Mouse (Mus musculus) midbrain, postnatal 0 days (tissue): ENCODE data around the gene Minar1. TPM values are rescaled to one million over a fixed set of nuclear protein-coding genes. Genes with fewer than 3 reads are reported as not detected.

ENCODE experiments used
- ATAC-seq: fragments of 200-750 bp; cut with Nextera tagmentation; 2 replicates; pipeline ENCODE4 v1.8.0; 2017; ENCODE audit warnings: moderate number of reproducible peaks, mild to moderate bottlenecking, moderate TSS enrichment, moderate library complexity; ENCODE audit not compliant: low FRiP score
- DNase-seq: peaks from one replicate; pipeline ENCODE4 v3.0.0-alpha.2; 2015; ENCODE audit warnings: low spot score
- H3K27ac ChIP-seq: fragments of 300-500 bp; sonication (generic); 2 replicates; pipeline ENCODE4 v1.5.1; 2014; ENCODE audit warnings: low read depth, mild to moderate bottlenecking, low read length, mixed read lengths
- H3K27me3 ChIP-seq: fragments of 300-500 bp; sonication (generic); 2 replicates; pipeline ENCODE4 v1.6.1; 2014; ENCODE audit warnings: low read length, control low read depth, mixed read lengths; ENCODE audit not compliant: insufficient read depth
- H3K36me3 ChIP-seq: fragments of 300-500 bp; sonication (generic); 2 replicates; pipeline ENCODE4 v1.6.1; 2014; ENCODE audit warnings: low read length, control low read depth, mixed read lengths; ENCODE audit not compliant: insufficient read depth
- H3K4me1 ChIP-seq: fragments of 300-500 bp; sonication (generic); 2 replicates; pipeline ENCODE4 v1.6.1; 2014; ENCODE audit warnings: mild to moderate bottlenecking, control low read depth, antibody characterized with exemption, low read length, mixed read lengths; ENCODE audit not compliant: insufficient read depth
- H3K4me2 ChIP-seq: fragments of 300-500 bp; sonication (generic); 2 replicates; pipeline ENCODE4 v1.6.1; 2014; ENCODE audit warnings: low read depth, mild to moderate bottlenecking, low read length, mixed read lengths; ENCODE audit not compliant: poor library complexity, severe bottlenecking
- H3K4me3 ChIP-seq: fragments of 300-500 bp; sonication (generic); 2 replicates; pipeline ENCODE4 v1.5.1; 2014; ENCODE audit warnings: low read depth, mild to moderate bottlenecking, low read length, moderate library complexity
- H3K9ac ChIP-seq: fragments of 300-500 bp; sonication (generic); replicated peaks from 2 replicates; pipeline ENCODE4 v1.6.1; 2014; ENCODE audit warnings: mild to moderate bottlenecking, low read length, moderate library complexity, mixed read lengths; ENCODE audit not compliant: poor library complexity, severe bottlenecking
- H3K9me3 ChIP-seq: fragments of 300-500 bp; sonication (generic); 2 replicates; pipeline ENCODE4 v1.6.1; 2016; ENCODE audit warnings: low read length, control low read depth
- CTCF ChIP-seq: IDR thresholded peaks from 2 replicates; pipeline ENCODE4 v1.5.1; 2016; ENCODE audit warnings: antibody characterized with exemption, mild to moderate bottlenecking
- WGBS: fragments of 180-500 bp; shearing (Covaris S2); extraction: QIAGEN DNeasy Blood & Tissue Kit; methylation state at CpG from one replicate; pipeline ENCODE4 v1.1.7; 2014; 5-methylcytosine and 5-hydroxymethylcytosine counted together
- polyA plus RNA-seq: library from polyadenylated mRNA; unstranded; fragments of >200 nt; fragmentation: Nextera tagmentation; extraction: Ambion mirVana; gene quantifications from 2 replicates; pipeline ENCODE4 v1.2.1, GENCODE M21; 2015
- total RNA-seq: library from RNA; depleted of rRNA; stranded (reverse); fragments of >200 nt; gene quantifications from 2 replicates; pipeline ENCODE4 v1.2.3, GENCODE M21; 2014; rRNA removed

Gene Minar1
- total and polyA plus RNA-seq, 2 experiments from 2014 or later = 3.1 to 17.3 TPM

DNA sequence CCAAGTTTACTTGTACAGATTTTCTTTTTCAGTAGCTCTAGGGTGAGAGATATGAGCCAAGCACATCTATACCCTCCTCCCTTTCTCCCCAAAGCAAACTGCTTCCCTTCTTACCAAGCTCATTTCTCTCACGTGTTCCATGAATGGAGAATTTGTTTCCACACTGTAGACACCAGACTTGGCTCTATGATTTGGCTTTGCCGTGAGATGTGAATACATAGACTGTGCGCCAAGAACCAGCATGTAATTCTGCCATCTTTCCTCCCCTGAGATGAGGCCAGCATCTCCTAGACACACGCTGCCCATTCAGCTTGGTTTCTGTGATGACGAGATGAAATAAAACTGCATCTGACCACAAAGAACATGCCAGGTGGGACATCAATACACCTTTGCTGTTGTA lies 44.5 kb downstream of the Minar1 start:
- ATAC-seq (peak; percentile 44; the same call in 1 of the 2 replicates), DNase-seq (peak; percentile 40)
- no peaks in the 10 kb centered on the region for H3K4me1 ChIP-seq

DNA sequence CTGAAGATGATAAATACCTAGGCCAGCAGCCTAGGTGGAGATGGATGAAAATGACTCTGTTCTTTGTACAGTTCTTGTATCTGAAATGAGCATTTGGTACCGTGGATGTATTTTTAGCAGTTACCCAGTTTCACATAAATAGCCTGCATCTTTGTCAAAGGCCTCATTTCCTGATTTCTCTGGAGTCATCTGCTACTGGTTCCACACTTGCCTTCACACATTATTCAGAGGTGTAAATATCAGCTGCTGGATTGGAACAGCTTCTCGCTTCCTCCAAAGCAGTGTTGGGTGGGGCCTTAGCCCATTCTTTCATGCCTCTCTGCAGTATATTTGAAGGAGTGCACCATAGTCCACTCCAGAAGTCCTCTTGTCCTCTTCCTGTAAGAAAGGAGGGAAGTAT lies 70.3 kb downstream of the Minar1 start:
- no peak overlapping the region for H3K9ac ChIP-seq
- ATAC-seq = no peak
- DNase-seq = no peak
- H3K27ac ChIP-seq = no peak overlapping the region
- no peaks in the 10 kb centered on the region for H3K36me3 ChIP-seq
- no peaks in the 10 kb centered on the region for H3K27me3 ChIP-seq
- WGBS = 83% methylated on average over 2 of the region's 2 CpGs
- no peaks in the 10 kb centered on the region for H3K9me3 ChIP-seq
- TF ChIP-seq CTCF = no peak
- H3K4me3 ChIP-seq = no peak overlapping the region
- no peaks in the 10 kb centered on the region for H3K4me1 ChIP-seq
- no peak overlapping the region for H3K4me2 ChIP-seq

More for the DNA sequence above, 44.5 kb downstream of the Minar1 start:
- Histone ChIP-seq H3K4me3 (no peak overlapping the region), H3K4me2 (no peak overlapping the region), H3K27ac (no peak overlapping the region), H3K9ac (no peak overlapping the region), H3K36me3 (no peaks in the 10 kb centered on the region), H3K9me3 (no peaks in the 10 kb centered on the region), H3K27me3 (no peaks in the 10 kb centered on the region)
- 84% methylated on average over 5 of the region's 5 CpGs for WGBS
- no peak for TF ChIP-seq CTCF

Other genes starting within 250 kb of the Minar1 start
- 56.5 and 59.3 TPM in 2 replicates for gene Tmed3, start 81.9 kb upstream of the Minar1 start, total RNA-seq
- gene Tmed3, start 81.9 kb upstream of the Minar1 start, polyA plus RNA-seq = 57.6 and 62.2 TPM in 2 replicates
- 2.5 and 3.7 TPM in 2 replicates for gene Ankrd34c, start 115.3 kb upstream of the Minar1 start, total RNA-seq
- 0.74 and 0.86 TPM in 2 replicates for gene Ankrd34c, start 115.3 kb upstream of the Minar1 start, polyA plus RNA-seq